ENCODE assay signal across 9 mouse cellular contexts in the genomic region with DNA sequence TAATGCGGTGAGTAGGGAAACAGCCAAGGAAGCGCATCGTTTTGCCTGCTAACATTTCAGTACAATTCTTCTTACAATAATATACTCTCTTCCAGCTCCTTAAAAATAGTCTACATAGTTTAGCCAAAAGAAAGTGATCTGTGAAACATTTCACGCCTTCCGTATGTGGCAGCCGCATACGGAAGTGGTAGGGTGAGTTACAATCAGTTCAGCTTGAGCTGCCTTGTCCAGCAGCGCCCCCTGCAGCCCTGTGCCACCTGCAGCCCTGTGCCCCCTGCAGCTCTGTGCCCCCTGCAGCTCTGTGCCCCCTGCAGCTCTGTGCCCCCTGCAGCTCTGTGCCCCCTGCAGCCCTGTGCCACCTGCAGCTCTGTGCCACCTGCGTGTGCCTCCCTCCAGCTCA.
DNase-seq lines count a peak whose midpoint lies in the region; ATAC-seq and TF ChIP-seq lines count a peak whose summit lies in the region.
"Had no signal": no experiment of that assay in that cellular context is flagged by ENCODE, and none has a peak within 500 bp of the region (broad histone marks: within the 10 kb centered on the region; RNA-seq: fewer than 3 reads in every experiment).

No protein-coding gene starts in this region.

- H3K27ac ChIP-seq in kidney, embryonic 15.5 days = no peak overlapping the region
- no peak overlapping the region for H3K27ac ChIP-seq in ES-E14 (ENCODE audit: insufficient read depth, low read depth, low read length, poor library complexity, severe bottlenecking)
- H3K27ac ChIP-seq in lung, embryonic 14.5 days (ENCODE audit: low read depth) = no peak overlapping the region
- H3K27ac ChIP-seq: liver, embryonic 13.5 days had no signal

- no peak overlapping the region for H3K4me3 ChIP-seq in kidney, embryonic 15.5 days (replicated peaks)
- no peak overlapping the region for H3K4me3 ChIP-seq in ES-E14 (ENCODE audit: insufficient read depth in 1 of 2, low read depth in 1 of 2, low read length in 2 of 2, poor library complexity in 1 of 2, severe bottlenecking in 1 of 2)
- H3K4me3 ChIP-seq in lung, embryonic 14.5 days (ENCODE audit: low read depth, low read length) = no peak overlapping the region
- H3K4me3 ChIP-seq: erythroblast, embryonic 14.5 days; liver, embryonic 13.5 days had no signal

- DNase-seq in kidney, adult 8-10 months = peak; percentile 7 to 38
- DNase-seq in ES-E14 (ENCODE audit: low read depth, low spot score) = peak; percentile 21
- DNase-seq in adrenal gland, postnatal 25 days = peak; percentile 50
- DNase-seq in gastrocnemius, postnatal 10 days = peak; percentile 75
- DNase-seq in lung, embryonic 14.5 days = peak; percentile 62
- DNase-seq in telencephalon, adult 2 months (ENCODE audit: low read depth, low spot score) = peak; percentile 55
- DNase-seq: liver, embryonic 13.5 days had no signal

- 0 out of 2 replicates have a peak, but pooled peaks cover 5% of the 10 kb centered on the region for H3K4me1 ChIP-seq in kidney, embryonic 15.5 days
- H3K4me1 ChIP-seq in ES-E14 (ENCODE audit: control insufficient read depth in 2 of 2, insufficient read depth in 2 of 2, low read length in 2 of 2, poor library complexity in 1 of 2) = peaks cover 9 to 17% of the 10 kb centered on the region in 2 experiments; a peak in 3 of 4 replicates
- H3K4me1 ChIP-seq in lung, embryonic 14.5 days (ENCODE audit: insufficient read depth) = no peaks in the 10 kb centered on the region
- H3K4me1 ChIP-seq: liver, embryonic 13.5 days had no signal

- no peak overlapping the region for H3K9ac ChIP-seq in kidney, embryonic 15.5 days
- no peak overlapping the region for H3K9ac ChIP-seq in ES-E14 (ENCODE audit: insufficient read depth, low read depth, low read length, poor library complexity, severe bottlenecking)
- no peak overlapping the region for H3K9ac ChIP-seq in lung, embryonic 14.5 days
- H3K9ac ChIP-seq: liver, embryonic 13.5 days had no signal

- in situ Hi-C loops in ES-E14 (cut with MboI; ENCODE audit: low sequenced_read_pairs in 2 of 2, unreplicated experiment in 2 of 2) = no loop called here

- H3K36me3 ChIP-seq in kidney, embryonic 15.5 days = peaks cover 52% of the 10 kb centered on the region
- peaks cover 3% of the 10 kb centered on the region; the same call in 1 of the 2 replicates for H3K36me3 ChIP-seq in ES-E14 (ENCODE audit: control insufficient read depth, insufficient read depth, low read length, poor library complexity, severe bottlenecking)
- H3K36me3 ChIP-seq in lung, embryonic 14.5 days (ENCODE audit: insufficient read depth) = peaks cover 34% of the 10 kb centered on the region

- peak; percentile 63 for TF ChIP-seq CTCF in lung, embryonic 14.5 days (IDR thresholded peaks at IDR 0.05; ENCODE audit: low read depth)

- no peaks in the 10 kb centered on the region for H3K9me3 ChIP-seq in kidney, embryonic 15.5 days (replicated peaks)
- H3K9me3 ChIP-seq in ES-E14 (ENCODE audit: control insufficient read depth, insufficient read depth, low read depth, low read length) = no peaks in the 10 kb centered on the region
- no peaks in the 10 kb centered on the region for H3K9me3 ChIP-seq in lung, embryonic 14.5 days (ENCODE audit: low read depth, low read length)
- H3K9me3 ChIP-seq: liver, embryonic 13.5 days had no signal

- H3K27me3 ChIP-seq in kidney, embryonic 15.5 days = no peaks in the 10 kb centered on the region
- H3K27me3 ChIP-seq in lung, embryonic 14.5 days (ENCODE audit: insufficient read depth, low read length) = no peaks in the 10 kb centered on the region
- H3K27me3 ChIP-seq: liver, embryonic 13.5 days had no signal

- WGBS in kidney, embryonic 15.5 days = 79% methylated on average over 9 of the region's 9 CpGs
- 82% methylated on average over 9 of the region's 9 CpGs for WGBS in lung, embryonic 14.5 days

- no peak overlapping the region for H3K4me2 ChIP-seq in kidney, embryonic 15.5 days
- no peak overlapping the region for H3K4me2 ChIP-seq in lung, embryonic 14.5 days
- H3K4me2 ChIP-seq: liver, embryonic 13.5 days had no signal

- ATAC-seq in kidney, embryonic 15.5 days (replicated peaks; ENCODE audit: low FRiP score) = no peak
- no peak for ATAC-seq in lung, embryonic 14.5 days (ENCODE audit: insufficient read depth)

TF ChIP-seq in ES-E14, 5 proteins besides CTCF, POLR2A, EP300 and RAD21:
- TF ChIP-seq MAFK (IDR thresholded peaks at IDR 0.05; ENCODE audit: insufficient read depth, low read depth, low read length) (no peak), ZNF384 (IDR thresholded peaks at IDR 0.05; ENCODE audit: low read depth, low read length) (no peak), CHD2 (IDR thresholded peaks at IDR 0.05; ENCODE audit: low read depth, low read length) (no peak), ZC3H11A (IDR thresholded peaks at IDR 0.05; ENCODE audit: borderline replicate concordance, low read depth, low read length) (no peak), HCFC1 (IDR thresholded peaks at IDR 0.05; ENCODE audit: borderline replicate concordance, insufficient read depth, low read length) (no peak)

Comparison
In these comparisons a context has a peak if more than half of its experiments do, and no peak if none do; other contexts are left out.
1. DNase-seq: peak in every context shown above with its lines; median percentile 75 in gastrocnemius, postnatal 10 days; 62 in lung, embryonic 14.5 days; 55 in telencephalon, adult 2 months; 50 in adrenal gland, postnatal 25 days; 22 in kidney, adult 8-10 months; 21 in ES-E14.